Mouse (Mus musculus) midbrain, embryonic 15.5 days (tissue): ENCODE measurements around the gene Ermard. TPM values are rescaled to one million over a fixed set of nuclear protein-coding genes. Genes with fewer than 3 reads are reported as not detected.
A peak's percentile ranks its signal among the peaks of the same experiment; 100 is the strongest.
"Not testable (repeated sequence)": the region's sequence is repeated elsewhere in the genome, so short reads cannot be mapped to it uniquely, and the experiment has no call there.

ENCODE experiments used
- ATAC-seq: fragments of 200-750 bp; cut with Nextera tagmentation; replicated peaks from 2 replicates; pipeline ENCODE4 v1.8.0; 2017; ENCODE audit warnings: moderate TSS enrichment
- H3K27ac ChIP-seq: fragments of 300-500 bp; sonication (generic); 2 replicates; pipeline ENCODE4 v1.5.1; 2015; ENCODE audit warnings: mild to moderate bottlenecking, inconsistent platforms
- H3K27me3 ChIP-seq: fragments of 300-500 bp; sonication (generic); replicated peaks from 2 replicates; pipeline ENCODE4 v1.6.1; 2015; ENCODE audit warnings: inconsistent platforms
- H3K36me3 ChIP-seq: fragments of 300-500 bp; sonication (generic); replicated peaks from 2 replicates; pipeline ENCODE4 v1.6.1; 2015; ENCODE audit warnings: inconsistent platforms
- H3K4me1 ChIP-seq: fragments of 300-500 bp; sonication (generic); 2 replicates; pipeline ENCODE4 v1.6.1; 2015; ENCODE audit warnings: inconsistent platforms
- H3K4me2 ChIP-seq: fragments of 300-500 bp; sonication (generic); 2 replicates; pipeline ENCODE4 v1.6.1; 2015; ENCODE audit warnings: inconsistent platforms, mild to moderate bottlenecking, moderate library complexity
- H3K4me3 ChIP-seq: fragments of 300-500 bp; sonication (generic); 2 replicates; pipeline ENCODE4 v1.5.1; 2015; ENCODE audit warnings: mild to moderate bottlenecking, inconsistent platforms
- H3K9ac ChIP-seq: fragments of 300-500 bp; sonication (generic); 2 replicates; pipeline ENCODE4 v1.6.1; 2015; ENCODE audit warnings: mild to moderate bottlenecking, inconsistent platforms
- H3K9me3 ChIP-seq: fragments of 300-500 bp; sonication (generic); 2 replicates; pipeline ENCODE4 v1.6.1; 2016; ENCODE audit warnings: inconsistent platforms
- WGBS: fragments of 180-500 bp; shearing (Covaris S2); methylation state at CpG from one replicate; pipeline ENCODE4 v1.1.7; 2015; ENCODE audit warnings: mixed read lengths; 5-methylcytosine and 5-hydroxymethylcytosine counted together
- polyA plus RNA-seq: library from polyadenylated mRNA; unstranded; fragments of >200 nt; fragmentation: Nextera tagmentation; extraction: Ambion mirVana; gene quantifications from 2 replicates; pipeline ENCODE4 v1.2.1, GENCODE M21; 2015

The Ermard gene
- polyA plus RNA-seq, 1 experiment from 2014 or later, result 91.8 TPM

DNA sequence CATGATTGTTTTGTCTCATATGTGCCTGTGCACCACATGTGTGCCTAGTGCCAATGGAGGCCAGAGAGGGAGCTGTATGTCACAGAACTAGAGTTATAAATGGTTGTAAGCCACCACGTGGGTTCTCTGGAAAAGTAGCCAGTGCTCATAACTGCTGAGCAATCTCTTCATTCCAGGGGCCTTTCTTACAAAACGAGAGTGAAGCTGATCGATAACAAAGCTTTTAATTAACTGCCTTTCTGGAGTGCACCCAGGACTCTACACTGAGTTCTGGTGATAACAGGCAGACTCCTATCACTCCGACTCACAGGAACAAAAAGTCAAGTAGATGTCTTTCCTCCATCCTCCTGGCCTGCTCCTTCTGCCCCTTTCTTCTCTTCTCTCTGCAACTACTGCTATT lies 9.6 kb upstream of the Ermard start:
- WGBS, result no CpG with 5 or more reads among the region's 4 CpGs
- H3K9ac ChIP-seq, H3K4me2 ChIP-seq, H3K27ac ChIP-seq, H3K9me3 ChIP-seq, H3K4me3 ChIP-seq, H3K4me1 ChIP-seq, H3K36me3 ChIP-seq, H3K27me3 ChIP-seq, ATAC-seq: not testable (repeated sequence)

DNA sequence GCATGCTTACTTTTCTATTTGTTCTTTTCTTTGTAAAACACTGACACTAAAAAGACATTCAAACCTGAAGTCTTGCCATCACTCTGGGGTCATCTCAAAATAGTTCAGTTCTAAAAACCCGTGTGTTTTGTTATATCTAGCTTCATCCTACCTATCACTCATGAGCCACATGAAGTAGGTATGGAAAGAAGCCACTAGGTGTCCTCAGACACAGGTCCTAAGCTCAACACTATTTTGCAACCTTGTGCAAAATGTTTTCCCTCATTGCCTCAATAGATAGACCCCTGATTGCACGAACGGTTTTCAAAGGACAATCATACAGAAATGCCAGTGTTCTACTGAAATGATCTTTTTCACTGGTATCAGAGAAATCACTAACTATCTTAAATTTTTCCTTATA lies 553 bp upstream of the Ermard start:
- H3K27ac ChIP-seq, H3K36me3 ChIP-seq, H3K4me1 ChIP-seq, H3K4me2 ChIP-seq, H3K9ac ChIP-seq, ATAC-seq, H3K9me3 ChIP-seq, H3K27me3 ChIP-seq, H3K4me3 ChIP-seq: not testable (repeated sequence)
- WGBS, result no CpG with 5 or more reads among the region's 3 CpGs

DNA sequence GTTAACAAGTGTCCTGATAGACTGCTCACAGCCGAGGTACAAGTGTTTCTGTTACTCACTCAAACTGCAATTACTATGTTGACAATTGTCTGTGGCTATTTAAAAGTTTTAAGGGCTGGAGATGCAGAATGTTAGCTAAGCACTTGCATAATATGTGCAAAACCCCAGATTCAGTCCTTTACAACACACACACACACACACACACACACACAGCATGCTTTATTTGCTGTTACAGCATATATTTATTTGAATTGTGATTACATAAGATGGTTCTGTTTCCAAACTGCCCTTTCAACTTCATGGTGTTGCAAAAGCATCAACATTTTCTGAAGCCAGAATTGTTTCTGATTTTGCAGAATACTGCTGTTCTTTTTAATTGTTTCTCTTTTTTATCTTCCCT lies 9.3 kb downstream of the Ermard start:
- no CpG with 5 or more reads among the region's 1 CpGs for whole genome bisulfite sequencing
- not testable (repeated sequence) for H3K27me3 ChIP-seq, H3K36me3 ChIP-seq, H3K9me3 ChIP-seq, H3K27ac ChIP-seq, H3K4me3 ChIP-seq, ATAC-seq, H3K4me1 ChIP-seq, H3K9ac ChIP-seq, H3K4me2 ChIP-seq

DNA sequence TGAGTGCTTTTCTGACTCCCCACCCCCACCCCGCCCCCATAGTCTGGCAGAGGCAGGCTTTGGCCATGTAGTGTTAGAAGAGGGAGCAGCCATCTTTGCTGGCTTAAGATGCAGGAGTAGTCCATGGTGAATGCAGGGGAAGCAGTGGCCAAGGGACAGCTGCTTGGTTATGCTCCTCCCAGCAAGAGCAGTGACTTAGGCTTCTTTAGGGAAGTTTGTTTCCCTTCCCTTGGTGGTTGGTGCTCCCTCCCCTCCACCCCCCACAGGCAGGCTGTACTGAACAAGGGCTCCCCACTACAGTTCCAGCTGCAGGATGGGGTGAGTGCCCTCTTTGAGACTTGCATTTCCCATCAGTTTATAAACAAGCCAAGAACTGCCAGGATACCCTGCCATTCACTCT lies 11.8 kb downstream of the Ermard start:
- H3K27ac ChIP-seq, H3K9ac ChIP-seq, H3K36me3 ChIP-seq, H3K4me3 ChIP-seq, H3K27me3 ChIP-seq, H3K9me3 ChIP-seq, ATAC-seq, H3K4me1 ChIP-seq, H3K4me2 ChIP-seq: not testable (repeated sequence)
- 48% methylated on average over 1 of the region's 1 CpGs for WGBS

DNA sequence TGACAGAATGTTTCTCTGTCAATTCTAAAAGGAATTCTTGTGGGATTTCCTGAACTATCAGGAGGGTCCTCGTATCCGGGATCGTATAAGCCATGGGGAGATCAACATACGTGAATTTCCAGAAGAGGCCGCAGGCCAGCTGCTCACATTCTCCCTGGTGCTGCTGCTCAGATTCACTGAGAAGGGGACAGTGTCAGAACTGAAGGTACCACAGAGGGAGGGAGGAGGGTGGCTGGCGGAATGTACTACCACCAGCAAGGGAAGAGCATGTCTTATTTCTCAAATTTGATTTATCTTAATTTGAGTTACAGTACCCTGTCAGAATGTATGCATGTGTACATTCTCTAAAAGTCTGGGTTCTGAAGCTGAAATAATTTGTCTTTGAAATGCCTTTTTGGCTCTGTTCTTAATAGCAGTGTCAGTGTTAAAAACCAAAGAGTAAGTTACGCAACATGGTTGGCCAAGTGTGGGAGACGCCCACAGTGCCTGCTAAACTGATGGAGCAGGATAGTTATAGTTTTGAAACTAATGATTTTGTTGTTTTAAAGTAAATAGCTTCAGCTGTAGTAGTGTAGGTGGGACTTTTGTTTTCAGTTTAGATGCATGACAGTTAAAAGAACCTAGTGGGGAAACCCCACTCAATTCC lies 12.3 kb downstream of the Ermard start:
- not testable (repeated sequence) for ATAC-seq
- WGBS, result 96% methylated on average over 6 of the region's 8 CpGs

DNA sequence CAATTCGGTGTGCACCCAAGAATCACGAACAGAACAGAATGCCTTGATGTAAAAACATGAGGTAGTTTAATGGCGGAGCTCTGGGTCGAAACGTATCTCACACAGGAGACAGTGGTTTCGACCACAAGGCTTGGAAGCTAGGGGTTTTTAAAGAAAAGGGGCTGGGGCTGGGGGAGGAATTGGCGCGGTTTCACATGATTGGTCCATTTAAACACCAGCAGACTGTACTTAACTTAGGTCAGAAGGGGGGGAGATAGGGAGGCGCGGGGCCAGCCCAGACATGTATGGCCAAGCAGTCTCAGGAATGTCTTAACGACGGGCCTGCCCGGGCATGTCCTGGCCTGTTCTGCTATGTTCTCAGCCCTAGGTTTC lies 12.8 kb downstream of the Ermard start:
- peaks cover 13% of the 10 kb centered on the region; the same call in 1 of the 2 replicates for H3K36me3 ChIP-seq
- H3K27ac ChIP-seq, H3K4me1 ChIP-seq, H3K27me3 ChIP-seq, H3K4me3 ChIP-seq, ATAC-seq, H3K9ac ChIP-seq, H3K9me3 ChIP-seq, H3K4me2 ChIP-seq: not testable (repeated sequence)
- 96% methylated on average over 13 of the region's 13 CpGs for WGBS

More for the DNA sequence above, 12.3 kb downstream of the Ermard start:
- not testable (repeated sequence) for H3K4me1 ChIP-seq, H3K9ac ChIP-seq, H3K4me2 ChIP-seq, H3K27me3 ChIP-seq, H3K27ac ChIP-seq, H3K9me3 ChIP-seq, H3K4me3 ChIP-seq
- peaks cover 12% of the 10 kb centered on the region; the same call in 1 of the 2 replicates for H3K36me3 ChIP-seq

DNA sequence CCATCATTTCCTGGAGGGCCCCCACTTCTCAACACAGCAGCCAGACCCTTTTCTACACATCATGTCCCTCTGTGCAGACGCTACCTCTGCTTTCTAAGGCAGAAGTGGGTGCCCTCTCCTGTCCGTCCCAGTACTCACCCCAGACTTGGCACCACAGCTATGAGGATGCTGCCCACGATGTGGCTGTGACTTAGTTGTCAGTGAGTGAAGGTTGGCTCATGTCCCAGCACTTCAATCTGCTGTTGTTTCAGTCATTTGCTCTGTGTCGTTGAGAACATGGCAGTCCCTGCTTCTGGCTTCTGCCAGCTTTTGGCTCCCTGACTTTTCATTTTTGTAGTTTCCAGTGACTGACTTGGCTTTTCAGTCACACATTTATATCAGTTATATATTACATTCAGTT lies 14.9 kb downstream of the Ermard start:
- no peak for ATAC-seq

DNA sequence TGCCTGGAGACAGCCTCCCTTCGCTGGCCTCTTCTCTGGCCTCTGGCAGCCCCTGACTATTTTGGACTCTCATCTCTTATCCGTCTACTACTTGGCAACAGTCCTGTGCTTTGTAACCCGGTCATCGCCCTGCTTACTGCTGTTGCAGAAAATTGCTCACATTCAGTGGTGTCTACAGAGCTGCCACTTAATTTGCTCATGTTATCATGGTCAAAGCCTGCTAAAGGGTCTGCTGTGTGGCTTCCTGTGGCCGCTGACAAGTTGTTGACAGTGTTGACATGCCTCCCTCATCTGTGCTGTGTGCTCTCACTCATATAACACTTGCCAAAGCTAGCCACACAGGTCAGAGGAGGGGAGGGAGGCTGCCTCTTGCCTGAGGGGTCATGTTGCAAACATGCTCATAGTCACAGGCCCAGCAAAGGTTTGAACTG lies 17.2 kb downstream of the Ermard start:
- H3K4me3 ChIP-seq, result no peak overlapping the region
- H3K36me3 ChIP-seq, result peaks cover 25% of the 10 kb centered on the region
- H3K9ac ChIP-seq, result no peak overlapping the region
- H3K4me1 ChIP-seq, result no peaks in the 10 kb centered on the region
- ATAC-seq, result no peak
- H3K27me3 ChIP-seq, result no peaks in the 10 kb centered on the region
- no peak overlapping the region for H3K27ac ChIP-seq
- H3K4me2 ChIP-seq, result no peak overlapping the region
- WGBS, result 88% methylated on average over 5 of the region's 5 CpGs
- H3K9me3 ChIP-seq, result no peaks in the 10 kb centered on the region

More for the DNA sequence above, 14.9 kb downstream of the Ermard start:
- Histone ChIP-seq H3K4me3 (no peak overlapping the region), H3K9me3 (no peaks in the 10 kb centered on the region), H3K4me1 (no peaks in the 10 kb centered on the region), H3K4me2 (no peak overlapping the region), H3K9ac (no peak overlapping the region), H3K27me3 (no peaks in the 10 kb centered on the region), H3K36me3 (peaks cover 25% of the 10 kb centered on the region), H3K27ac (no peak overlapping the region)
- 79% methylated on average over 4 of the region's 4 CpGs for WGBS

DNA sequence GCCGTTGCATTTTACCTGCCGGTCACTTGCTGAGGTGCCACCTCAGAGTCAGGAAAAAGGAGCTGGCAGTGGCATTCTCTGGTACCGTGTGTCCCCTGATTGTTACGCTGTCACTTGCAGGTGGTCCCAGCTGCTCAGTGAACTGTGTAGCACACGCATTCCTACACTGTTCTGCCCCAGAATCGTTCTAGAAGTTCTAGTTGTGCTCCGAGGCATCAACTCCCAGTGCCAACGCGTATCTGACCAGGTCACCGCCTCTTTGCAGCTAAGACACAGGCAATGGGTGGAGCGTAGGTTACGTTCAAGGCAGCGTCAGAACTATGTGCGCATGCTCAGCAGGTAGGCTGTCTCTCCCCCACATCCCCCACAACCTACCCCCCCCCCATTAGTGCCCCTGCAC lies 18.6 kb downstream of the Ermard start:
- H3K9me3 ChIP-seq, result no peaks in the 10 kb centered on the region
- no peak overlapping the region for H3K27ac ChIP-seq
- no peaks in the 10 kb centered on the region for H3K4me1 ChIP-seq
- no peaks in the 10 kb centered on the region for H3K27me3 ChIP-seq
- H3K36me3 ChIP-seq, result peaks cover 25% of the 10 kb centered on the region
- no peak overlapping the region for H3K9ac ChIP-seq
- no peak for ATAC-seq
- H3K4me3 ChIP-seq, result no peak overlapping the region
- H3K4me2 ChIP-seq, result no peak overlapping the region
- 93% methylated on average over 14 of the region's 14 CpGs for WGBS

DNA sequence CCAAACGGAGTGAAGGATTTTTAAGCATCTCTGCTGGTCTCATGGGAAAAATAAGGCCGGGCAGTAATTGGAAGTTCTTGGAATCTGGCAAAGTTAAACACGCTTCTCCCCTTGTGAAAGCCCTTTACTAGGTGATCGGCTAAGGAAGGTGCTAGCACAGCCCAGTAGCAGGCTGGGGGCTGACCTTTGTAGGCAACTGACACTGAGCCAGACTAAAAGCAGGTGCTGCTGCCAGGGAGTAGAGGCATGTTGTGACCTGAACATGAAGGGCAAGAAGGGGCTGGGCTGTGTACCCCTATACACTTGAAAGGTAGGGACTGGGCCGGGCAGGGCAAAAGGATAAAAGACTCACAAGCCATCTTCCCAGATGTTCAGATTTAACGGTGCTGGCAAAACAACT lies 19.3 kb downstream of the Ermard start:
- Histone ChIP-seq H3K9ac (no peak overlapping the region), H3K4me2 (no peak overlapping the region), H3K27ac (no peak overlapping the region), H3K4me3 (no peak overlapping the region), H3K27me3 (no peaks in the 10 kb centered on the region), H3K4me1 (no peaks in the 10 kb centered on the region), H3K36me3 (peaks cover 22% of the 10 kb centered on the region), H3K9me3 (no peaks in the 10 kb centered on the region)
- 95% methylated on average over 6 of the region's 6 CpGs for WGBS
- ATAC-seq, result no peak

DNA sequence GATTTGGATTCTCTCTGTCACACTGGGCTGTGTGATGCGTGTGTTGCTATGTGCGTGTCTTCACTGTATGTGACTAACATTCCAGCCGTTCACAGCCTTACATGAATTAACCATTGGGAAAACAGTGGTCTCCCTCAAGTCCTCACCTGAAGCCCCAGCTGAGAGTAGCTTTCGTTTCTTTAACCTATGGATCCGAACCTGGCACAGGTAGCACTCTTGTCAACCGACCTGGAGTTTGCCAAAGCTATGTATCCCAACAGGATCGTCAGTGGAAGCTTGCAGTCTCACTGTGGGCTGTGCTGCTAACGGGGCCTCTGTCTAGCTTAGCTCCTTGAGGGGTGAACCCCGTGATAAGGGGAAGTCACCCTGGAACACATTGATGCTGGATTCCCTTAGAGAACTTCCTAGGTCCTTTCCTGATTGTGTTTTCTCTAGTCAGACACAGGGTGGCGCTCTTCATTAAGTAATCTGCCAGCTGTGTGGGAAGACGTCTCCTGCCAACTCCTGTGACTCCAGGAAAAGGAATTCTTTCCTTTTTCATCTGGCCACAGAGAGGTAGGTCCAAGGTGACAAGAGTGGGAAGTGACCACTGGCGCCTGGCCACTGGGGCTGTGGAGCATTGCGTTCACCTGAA lies 24.5 kb downstream of the Ermard start:
- H3K4me3 ChIP-seq, result peak overlapping the region; percentile 23
- ATAC-seq, result peak; percentile 89
- H3K36me3 ChIP-seq, result no peaks in the 10 kb centered on the region; the same call in 1 of the 2 replicates
- peak overlapping the region; percentile 75 for H3K27ac ChIP-seq
- H3K4me1 ChIP-seq, result peaks cover 8% of the 10 kb centered on the region
- H3K9ac ChIP-seq, result peak overlapping the region; percentile 31
- no peaks in the 10 kb centered on the region for H3K27me3 ChIP-seq
- H3K9me3 ChIP-seq, result no peaks in the 10 kb centered on the region
- H3K4me2 ChIP-seq, result peak overlapping the region; percentile 46
- WGBS, result 41% methylated on average over 13 of the region's 13 CpGs

DNA sequence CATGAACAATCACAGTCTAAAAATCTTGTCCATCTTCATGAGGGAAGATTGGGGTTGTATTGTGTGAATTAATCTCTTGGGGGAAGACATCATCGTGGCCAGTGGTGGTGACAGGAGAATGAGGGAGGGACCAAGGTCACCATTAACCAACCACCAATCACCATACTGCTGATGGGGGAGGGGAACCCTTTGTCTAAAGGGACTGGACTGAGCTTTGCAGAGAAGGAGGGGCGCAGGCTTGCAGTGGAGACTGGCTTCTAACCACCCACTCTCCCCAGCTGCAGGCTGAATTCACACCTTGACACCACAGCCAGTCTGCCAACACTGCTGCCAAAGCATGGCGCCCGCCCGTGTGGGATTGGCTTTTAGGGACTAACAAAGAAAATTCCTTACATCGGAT lies 25.1 kb downstream of the Ermard start:
- Histone ChIP-seq H3K4me2 (peak overlapping the region; percentile 46), H3K9me3 (no peaks in the 10 kb centered on the region), H3K36me3 (no peaks in the 10 kb centered on the region; the same call in 1 of the 2 replicates), H3K27me3 (no peaks in the 10 kb centered on the region), H3K4me3 (peak overlapping the region; percentile 23), H3K27ac (peak overlapping the region; percentile 75), H3K4me1 (peaks cover 8% of the 10 kb centered on the region), H3K9ac (peak overlapping the region; percentile 31)
- peak; percentile 91 for ATAC-seq
- WGBS, result 39% methylated on average over 6 of the region's 6 CpGs

DNA sequence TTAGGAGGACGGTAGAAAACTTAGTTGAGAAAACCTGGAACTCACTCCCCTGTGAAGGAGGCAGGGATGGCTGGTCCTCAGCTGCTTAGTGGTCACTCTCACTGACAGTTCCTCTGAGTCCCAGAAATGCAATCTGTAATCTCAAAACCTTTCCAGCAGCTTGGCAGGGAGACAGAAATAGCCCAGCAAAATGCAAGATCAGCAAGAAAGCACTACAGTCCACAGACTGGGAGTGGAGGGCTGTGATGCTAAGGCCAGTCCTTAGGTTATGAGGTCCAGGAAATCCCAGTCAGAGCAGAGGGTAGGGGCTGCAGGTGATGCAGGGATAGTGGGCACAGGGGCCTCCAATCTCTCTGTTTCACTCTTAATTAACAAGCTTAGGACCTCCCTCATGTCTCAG lies 25.9 kb downstream of the Ermard start:
- Histone ChIP-seq H3K27me3 (no peaks in the 10 kb centered on the region), H3K9ac (no peak overlapping the region), H3K4me1 (peaks cover 8% of the 10 kb centered on the region), H3K27ac (no peak overlapping the region), H3K36me3 (no peaks in the 10 kb centered on the region; the same call in 1 of the 2 replicates), H3K9me3 (no peaks in the 10 kb centered on the region), H3K4me2 (no peak overlapping the region), H3K4me3 (no peak overlapping the region)
- ATAC-seq, result no peak
- WGBS, result 70% methylated on average over 1 of the region's 1 CpGs
